Mouse (Mus musculus): ENCODE data around the gene Fcer1g. TPM values are rescaled to one million over a fixed set of nuclear protein-coding genes. Genes with fewer than 3 reads are reported as not detected.

Fcer1g gene
- polyA plus RNA-seq, 1 experiment from 2014 or later: 60.7 TPM

- H3K4me2 ChIP-seq: no peak overlapping the region
- peaks cover 85% of the 10 kb centered on the region for H3K36me3 ChIP-seq
- ATAC-seq: no peak
Measured at GRCm38 (mm10) chr1:171276110-171276748, 42.1 kb upstream of the Fcer1g start.

GRCm38 (mm10) chr1:171275144-171275734 lies 41.1 kb upstream of the Fcer1g start:
- ATAC-seq: no peak
- 90% methylated on average over 11 of the region's 11 CpGs for WGBS (ENCODE audit: insufficient replicate concordance)
- Histone ChIP-seq H3K4me2 (no peak overlapping the region), H3K27ac (peak overlapping the region; percentile 38), H3K9ac (no peak overlapping the region), H3K4me3 (no peak overlapping the region), H3K36me3 (peaks cover 85% of the 10 kb centered on the region), H3K9me3 (replicated peaks) (no peaks in the 10 kb centered on the region), H3K4me1 (peaks cover 70% of the 10 kb centered on the region), H3K27me3 (replicated peaks) (no peaks in the 10 kb centered on the region)

More at GRCm38 (mm10) chr1:171276110-171276748, 42.1 kb upstream of the Fcer1g start:
- Histone ChIP-seq H3K27ac (peak overlapping the region; percentile 62), H3K4me1 (peaks cover 63% of the 10 kb centered on the region), H3K27me3 (replicated peaks) (no peaks in the 10 kb centered on the region), H3K9me3 (replicated peaks) (no peaks in the 10 kb centered on the region), H3K4me3 (no peak overlapping the region), H3K9ac (no peak overlapping the region; the same call in 1 of the 2 replicates)
- 90% methylated on average over 14 of the region's 14 CpGs for WGBS (ENCODE audit: insufficient replicate concordance)

GRCm38 (mm10) chr1:171274171-171274570 lies 40.0 kb upstream of the Fcer1g start:
- H3K27ac ChIP-seq: peak overlapping the region; percentile 38
- peaks cover 71% of the 10 kb centered on the region for H3K4me1 ChIP-seq
- ATAC-seq: no peak
- no peaks in the 10 kb centered on the region for H3K27me3 ChIP-seq (replicated peaks)
- H3K4me2 ChIP-seq: no peak overlapping the region
- H3K4me3 ChIP-seq: no peak overlapping the region
- H3K9me3 ChIP-seq (replicated peaks): no peaks in the 10 kb centered on the region
- peaks cover 76% of the 10 kb centered on the region for H3K36me3 ChIP-seq
- H3K9ac ChIP-seq: no peak overlapping the region
- 87% methylated on average over 12 of the region's 12 CpGs for WGBS (ENCODE audit: insufficient replicate concordance)

GRCm38 (mm10) chr1:171272086-171272485 lies 37.9 kb upstream of the Fcer1g start:
- H3K9ac ChIP-seq: peak overlapping the region; percentile 86; the same call in 1 of the 2 replicates
- peak overlapping the region; percentile 95 for H3K4me2 ChIP-seq
- peaks cover 58% of the 10 kb centered on the region for H3K4me1 ChIP-seq
- ATAC-seq: no peak
- H3K27ac ChIP-seq: peak overlapping the region; percentile 76
- WGBS (ENCODE audit: insufficient replicate concordance): 65% methylated on average over 3 of the region's 3 CpGs
- H3K27me3 ChIP-seq (replicated peaks): no peaks in the 10 kb centered on the region
- H3K36me3 ChIP-seq: peaks cover 55% of the 10 kb centered on the region
- H3K4me3 ChIP-seq: peak overlapping the region; percentile 86
- no peaks in the 10 kb centered on the region for H3K9me3 ChIP-seq (replicated peaks)

GRCm38 (mm10) chr1:171271622-171272021 lies 37.5 kb upstream of the Fcer1g start:
- H3K4me1 ChIP-seq: peaks cover 58% of the 10 kb centered on the region
- peak overlapping the region; percentile 86 for H3K9ac ChIP-seq
- peak overlapping the region; percentile 95 for H3K4me2 ChIP-seq
- H3K27me3 ChIP-seq (replicated peaks): no peaks in the 10 kb centered on the region
- H3K27ac ChIP-seq: peak overlapping the region; percentile 76
- peaks cover 51% of the 10 kb centered on the region for H3K36me3 ChIP-seq
- ATAC-seq: no peak
- no peaks in the 10 kb centered on the region for H3K9me3 ChIP-seq (replicated peaks)
- H3K4me3 ChIP-seq: peak overlapping the region; percentile 86
- WGBS (ENCODE audit: insufficient replicate concordance): 40% methylated on average over 10 of the region's 10 CpGs

- Histone ChIP-seq H3K4me2 (peak overlapping the region; percentile 95), H3K9me3 (replicated peaks) (no peaks in the 10 kb centered on the region), H3K27ac (peak overlapping the region; percentile 76), H3K27me3 (replicated peaks) (no peaks in the 10 kb centered on the region), H3K4me3 (peak overlapping the region; percentile 86), H3K9ac (peak overlapping the region; percentile 86), H3K4me1 (peaks cover 58% of the 10 kb centered on the region), H3K36me3 (peaks cover 46% of the 10 kb centered on the region)
- 22% methylated on average over 9 of the region's 9 CpGs for WGBS (ENCODE audit: insufficient replicate concordance)
- ATAC-seq: 0 out of 2 replicates have a peak, but pooled peaks have one; percentile 6
Measured at GRCm38 (mm10) chr1:171271196-171271595, 37.0 kb upstream of the Fcer1g start.

GRCm38 (mm10) chr1:171270573-171270900 lies 36.4 kb upstream of the Fcer1g start:
- H3K36me3 ChIP-seq: peaks cover 40% of the 10 kb centered on the region
- peak overlapping the region; percentile 76 for H3K27ac ChIP-seq
- no peaks in the 10 kb centered on the region for H3K9me3 ChIP-seq (replicated peaks)
- H3K4me1 ChIP-seq: peaks cover 61% of the 10 kb centered on the region
- H3K4me3 ChIP-seq: peak overlapping the region; percentile 86
- H3K27me3 ChIP-seq (replicated peaks): no peaks in the 10 kb centered on the region
- H3K9ac ChIP-seq: peak overlapping the region; percentile 86
- peak; percentile 76 for ATAC-seq
- peak overlapping the region; percentile 95 for H3K4me2 ChIP-seq
- 0% methylated on average over 16 of the region's 19 CpGs for WGBS (ENCODE audit: insufficient replicate concordance)

GRCm38 (mm10) chr1:171269848-171270572 lies 35.8 kb upstream of the Fcer1g start, which contains the start of gene B4galt3:
Gene B4galt3 (plus strand): TSS chr1:171270328.
- 5% methylated on average over 36 of the region's 36 CpGs for WGBS (ENCODE audit: insufficient replicate concordance)
- peak; percentile 92 for ATAC-seq
- Histone ChIP-seq H3K27ac (peak within 1 kb of the TSS; percentile 76), H3K4me2 (peak within 1 kb of the TSS; percentile 95), H3K4me1 (peaks cover 55% of the 10 kb centered on the region), H3K4me3 (peak within 1 kb of the TSS; percentile 86), H3K36me3 (peaks cover 34% of the 10 kb centered on the region), H3K9ac (peak within 1 kb of the TSS; percentile 86), H3K9me3 (replicated peaks) (no peaks in the 10 kb centered on the region), H3K27me3 (replicated peaks) (no peaks in the 10 kb centered on the region)

- Histone ChIP-seq H3K4me3 (no peak overlapping the region), H3K9ac (no peak overlapping the region), H3K9me3 (replicated peaks) (no peaks in the 10 kb centered on the region), H3K4me2 (no peak overlapping the region), H3K27ac (no peak overlapping the region), H3K36me3 (peaks cover 18% of the 10 kb centered on the region), H3K4me1 (peaks cover 51% of the 10 kb centered on the region), H3K27me3 (replicated peaks) (peaks cover 8% of the 10 kb centered on the region)
- 50% methylated on average over 1 of the region's 1 CpGs for WGBS (ENCODE audit: insufficient replicate concordance)
- no peak for ATAC-seq
Measured at GRCm38 (mm10) chr1:171268341-171268740, 34.2 kb upstream of the Fcer1g start.

- H3K27ac ChIP-seq: no peak overlapping the region
- H3K9me3 ChIP-seq (replicated peaks): no peaks in the 10 kb centered on the region
- no peak for ATAC-seq
- WGBS (ENCODE audit: insufficient replicate concordance): 35% methylated on average over 4 of the region's 4 CpGs
- no peak overlapping the region for H3K4me3 ChIP-seq
- peak overlapping the region; percentile 22 for H3K4me2 ChIP-seq
- 0 out of 2 replicates have a peak overlapping the region, but pooled peaks have one; percentile 10 for H3K9ac ChIP-seq
- no peaks in the 10 kb centered on the region for H3K36me3 ChIP-seq
- peaks cover 29% of the 10 kb centered on the region for H3K27me3 ChIP-seq (replicated peaks)
- peaks cover 43% of the 10 kb centered on the region for H3K4me1 ChIP-seq
Measured at GRCm38 (mm10) chr1:171265971-171266744, 32.0 kb upstream of the Fcer1g start.

- H3K27ac ChIP-seq: peak overlapping the region; percentile 22; the same call in 1 of the 2 replicates
Measured at GRCm38 (mm10) chr1:171263666-171264461, 29.7 kb upstream of the Fcer1g start.

More at GRCm38 (mm10) chr1:171263666-171264461, 29.7 kb upstream of the Fcer1g start:
- Histone ChIP-seq H3K9me3 (replicated peaks) (no peaks in the 10 kb centered on the region), H3K9ac (no peak overlapping the region), H3K4me2 (no peak overlapping the region), H3K27me3 (replicated peaks) (peaks cover 47% of the 10 kb centered on the region), H3K36me3 (no peaks in the 10 kb centered on the region), H3K4me3 (no peak overlapping the region), H3K4me1 (peaks cover 46% of the 10 kb centered on the region)
- ATAC-seq: no peak
- 61% methylated on average over 3 of the region's 3 CpGs for WGBS (ENCODE audit: insufficient replicate concordance)
